Mouse (Mus musculus): ENCODE measurements around the gene Gm20479. TPM values are rescaled to one million over a fixed set of nuclear protein-coding genes. Genes with fewer than 3 reads are reported as not detected.

The Gm20479 gene
- polyA plus RNA-seq, 1 experiment from 2014 or later, result 1.1 TPM

DNA sequence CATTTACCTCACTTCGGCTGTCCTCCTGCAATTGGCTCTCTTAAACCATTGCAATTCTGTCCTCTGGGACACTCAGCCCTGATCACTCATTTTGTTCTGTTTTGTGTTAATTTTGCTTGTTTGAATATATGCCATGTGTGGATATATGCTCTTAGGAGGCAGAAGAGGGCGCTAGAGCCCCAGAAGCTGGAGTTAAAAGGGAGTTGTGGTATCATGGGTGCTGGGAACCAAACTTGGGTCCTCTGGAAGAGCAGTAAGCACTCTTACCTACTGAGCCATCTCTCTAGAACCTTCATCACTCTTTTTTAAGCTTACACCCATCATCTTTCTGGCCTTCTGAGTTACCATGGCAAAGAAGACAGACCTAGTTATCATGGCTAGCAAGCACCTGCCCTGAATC is 1.9 kb upstream of the Gm20479 start:
- Histone ChIP-seq H3K27ac (ENCODE audit: low read length) (no peak overlapping the region), H3K4me3 (ENCODE audit: low read length) (no peak overlapping the region), H3K9ac (ENCODE audit: low read length) (no peak overlapping the region), H3K36me3 (ENCODE audit: control insufficient read depth, insufficient read depth, low read length) (no peaks in the 10 kb centered on the region), H3K4me2 (ENCODE audit: low read depth, low read length) (no peak overlapping the region), H3K9me3 (ENCODE audit: control insufficient read depth, low read length) (no peaks in the 10 kb centered on the region), H3K27me3 (ENCODE audit: control insufficient read depth, insufficient read depth, low read depth, low read length) (peaks cover 11% of the 10 kb centered on the region), H3K4me1 (replicated peaks; ENCODE audit: control insufficient read depth, insufficient read depth, low read length) (peaks cover 25% of the 10 kb centered on the region)
- 65% methylated on average over 2 of the region's 2 CpGs for WGBS
- ATAC-seq (ENCODE audit: low read depth), result no peak

DNA sequence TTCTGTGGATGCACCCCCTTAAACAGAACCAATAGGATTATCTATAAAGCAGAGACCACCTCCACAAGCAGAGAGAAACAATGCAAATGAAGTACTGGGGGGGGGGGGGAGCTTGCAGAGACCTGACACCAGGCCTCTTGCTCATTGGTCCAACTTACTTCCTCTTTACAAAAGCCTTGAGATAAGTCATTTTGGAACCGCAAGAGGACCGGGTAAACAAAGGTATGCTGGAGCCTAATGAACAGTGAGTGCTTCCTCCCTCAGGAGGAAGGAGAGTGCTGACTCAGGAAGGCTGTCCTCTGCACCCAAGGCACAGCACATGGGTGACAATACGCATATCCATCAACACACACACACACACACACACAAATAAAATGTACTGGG is 368 bp upstream of the Gm20479 start:
- WGBS, result 16% methylated on average over 3 of the region's 3 CpGs
- Histone ChIP-seq H3K27ac (ENCODE audit: low read length) (peak overlapping the region; percentile 81), H3K4me1 (replicated peaks; ENCODE audit: control insufficient read depth, insufficient read depth, low read length) (peaks cover 24% of the 10 kb centered on the region), H3K4me2 (ENCODE audit: low read depth, low read length) (peak overlapping the region; percentile 72), H3K27me3 (ENCODE audit: control insufficient read depth, insufficient read depth, low read depth, low read length) (no peaks in the 10 kb centered on the region), H3K9ac (ENCODE audit: low read length) (no peak overlapping the region), H3K36me3 (ENCODE audit: control insufficient read depth, insufficient read depth, low read length) (no peaks in the 10 kb centered on the region), H3K9me3 (ENCODE audit: control insufficient read depth, low read length) (no peaks in the 10 kb centered on the region), H3K4me3 (ENCODE audit: low read length) (peak overlapping the region; percentile 68)
- ATAC-seq (ENCODE audit: low read depth), result no peak

DNA sequence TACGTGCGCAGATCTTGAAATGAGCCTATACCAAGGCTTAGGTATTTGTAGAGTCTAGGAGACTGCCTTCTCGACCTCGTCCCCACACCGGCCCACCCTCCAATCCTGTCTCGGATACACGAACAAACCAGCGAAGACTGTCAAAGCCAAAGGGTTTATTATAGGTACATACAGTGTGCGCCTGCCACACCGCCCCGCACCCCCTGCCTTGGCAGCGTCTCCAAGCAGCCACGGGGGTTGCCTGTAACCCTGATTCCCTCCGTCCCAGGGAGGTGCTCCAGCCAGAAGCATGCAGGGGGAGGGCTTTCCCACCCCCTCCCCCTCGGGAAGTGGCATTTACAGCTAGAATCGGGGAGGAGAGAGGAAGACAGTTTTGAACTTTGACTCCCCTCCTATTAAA is 971 bp downstream of the Gm20479 start:
- H3K36me3 ChIP-seq (ENCODE audit: control insufficient read depth, insufficient read depth, low read length), result no peaks in the 10 kb centered on the region; the same call in 1 of the 2 replicates
- H3K9ac ChIP-seq (ENCODE audit: low read length), result peak overlapping the region; percentile 52
- peak overlapping the region; percentile 72 for H3K4me2 ChIP-seq (ENCODE audit: low read depth, low read length)
- H3K4me3 ChIP-seq (ENCODE audit: low read length), result peak overlapping the region; percentile 68
- H3K4me1 ChIP-seq (replicated peaks; ENCODE audit: control insufficient read depth, insufficient read depth, low read length), result peaks cover 24% of the 10 kb centered on the region
- WGBS, result under 1% methylated on average over 16 of the region's 16 CpGs
- peak overlapping the region; percentile 81 for H3K27ac ChIP-seq (ENCODE audit: low read length)
- no peaks in the 10 kb centered on the region for H3K9me3 ChIP-seq (ENCODE audit: control insufficient read depth, low read length)
- ATAC-seq (ENCODE audit: low read depth), result peak; percentile 25
- H3K27me3 ChIP-seq (ENCODE audit: control insufficient read depth, insufficient read depth, low read depth, low read length), result no peaks in the 10 kb centered on the region

DNA sequence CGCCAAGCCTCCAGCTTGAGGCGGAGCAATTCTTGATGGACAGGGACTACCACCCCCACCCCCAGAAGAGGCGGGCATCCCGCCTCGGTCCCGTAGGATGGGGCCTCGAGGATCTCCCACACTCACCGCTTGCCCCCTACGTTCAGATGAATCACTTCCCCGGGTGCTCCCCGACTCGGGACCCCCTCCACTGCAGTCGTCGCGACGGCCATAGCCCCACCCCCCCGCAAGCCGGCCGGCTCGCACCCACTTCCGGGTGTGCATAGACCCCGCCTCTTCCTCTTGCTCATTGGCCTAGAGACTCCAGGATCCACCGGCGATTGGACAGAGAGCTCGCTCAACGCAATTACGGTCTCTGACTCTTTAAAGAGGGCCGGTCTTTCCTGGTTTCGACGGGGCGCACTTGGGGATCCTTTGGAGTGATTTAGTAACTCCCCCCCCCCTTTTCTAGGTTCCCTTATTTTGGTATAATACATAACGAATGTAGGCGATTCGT is 1.4 kb downstream of the Gm20479 start, which contains the start of gene Shkbp1:
Shkbp1 (minus strand) TSS at position 275 of the 496 bp plus-strand sequence.
- peak within 1 kb of the TSS; percentile 81 for H3K27ac ChIP-seq (ENCODE audit: low read length)
- H3K4me2 ChIP-seq (ENCODE audit: low read depth, low read length), result peak within 1 kb of the TSS; percentile 72
- H3K9ac ChIP-seq (ENCODE audit: low read length), result peak within 1 kb of the TSS; percentile 68
- H3K4me3 ChIP-seq (ENCODE audit: low read length), result peak within 1 kb of the TSS; percentile 68
- ATAC-seq (ENCODE audit: low read depth), result peak; percentile 94
- H3K9me3 ChIP-seq (ENCODE audit: control insufficient read depth, low read length), result no peaks in the 10 kb centered on the region
- no peaks in the 10 kb centered on the region for H3K27me3 ChIP-seq (ENCODE audit: control insufficient read depth, insufficient read depth, low read depth, low read length)
- under 1% methylated on average over 34 of the region's 34 CpGs for WGBS
- no peaks in the 10 kb centered on the region; the same call in 1 of the 2 replicates for H3K36me3 ChIP-seq (ENCODE audit: control insufficient read depth, insufficient read depth, low read length)
- peaks cover 22% of the 10 kb centered on the region for H3K4me1 ChIP-seq (replicated peaks; ENCODE audit: control insufficient read depth, insufficient read depth, low read length)

DNA sequence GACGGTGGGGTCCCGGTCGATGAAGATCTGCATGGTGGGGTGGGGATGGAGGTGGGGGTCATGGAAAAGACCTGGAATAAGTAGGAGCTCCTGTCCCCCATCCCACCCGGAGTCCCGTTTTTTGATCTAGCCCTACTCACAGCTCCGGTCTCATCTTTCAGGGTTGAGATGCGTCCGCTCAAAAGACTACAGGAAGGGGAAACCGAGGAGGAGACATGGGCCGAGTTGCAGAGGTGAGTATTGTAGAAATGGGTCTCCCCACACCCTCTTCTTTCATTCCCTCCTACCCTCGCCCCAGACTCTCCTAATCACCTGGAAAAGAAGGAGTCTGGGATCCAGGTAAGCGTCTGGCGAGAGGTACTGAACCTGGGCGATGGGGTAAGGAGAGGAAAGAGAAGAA is 2.0 kb downstream of the Gm20479 start:
- Histone ChIP-seq H3K27ac (ENCODE audit: low read length) (no peak overlapping the region), H3K4me3 (ENCODE audit: low read length) (peak overlapping the region; percentile 68), H3K9me3 (ENCODE audit: control insufficient read depth, low read length) (no peaks in the 10 kb centered on the region), H3K4me1 (replicated peaks; ENCODE audit: control insufficient read depth, insufficient read depth, low read length) (peaks cover 22% of the 10 kb centered on the region), H3K9ac (ENCODE audit: low read length) (peak overlapping the region; percentile 68), H3K36me3 (ENCODE audit: control insufficient read depth, insufficient read depth, low read length) (peaks cover 2% of the 10 kb centered on the region; the same call in 1 of the 2 replicates), H3K4me2 (ENCODE audit: low read depth, low read length) (peak overlapping the region; percentile 72), H3K27me3 (ENCODE audit: control insufficient read depth, insufficient read depth, low read depth, low read length) (no peaks in the 10 kb centered on the region)
- WGBS, result 5% methylated on average over 14 of the region's 14 CpGs
- ATAC-seq (ENCODE audit: low read depth), result no peak

DNA sequence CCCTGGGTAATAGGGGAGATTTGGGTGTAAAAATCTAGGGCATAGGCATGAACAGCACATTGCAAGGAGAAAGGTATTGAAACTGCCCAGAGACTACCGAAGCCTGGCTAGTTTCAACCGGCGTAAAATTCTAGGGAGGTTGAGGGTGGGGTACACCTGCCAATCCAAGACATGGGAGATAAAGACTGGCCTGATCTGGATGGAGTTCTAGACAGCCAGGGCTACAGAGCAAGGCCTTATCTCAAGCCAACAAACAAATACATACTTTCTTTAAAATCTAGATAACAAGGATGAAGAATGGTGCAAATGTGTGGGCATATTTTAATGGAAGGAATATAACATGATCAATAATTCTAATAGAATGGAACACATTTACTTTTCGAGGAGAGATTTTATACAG is 2.4 kb downstream of the Gm20479 start:
- 50% methylated on average over 4 of the region's 4 CpGs for WGBS
- Histone ChIP-seq H3K4me3 (ENCODE audit: low read length) (peak overlapping the region; percentile 68), H3K36me3 (ENCODE audit: control insufficient read depth, insufficient read depth, low read length) (peaks cover 3% of the 10 kb centered on the region; the same call in 1 of the 2 replicates), H3K27ac (ENCODE audit: low read length) (no peak overlapping the region), H3K4me1 (replicated peaks; ENCODE audit: control insufficient read depth, insufficient read depth, low read length) (peaks cover 22% of the 10 kb centered on the region), H3K9ac (ENCODE audit: low read length) (no peak overlapping the region), H3K27me3 (ENCODE audit: control insufficient read depth, insufficient read depth, low read depth, low read length) (no peaks in the 10 kb centered on the region), H3K9me3 (ENCODE audit: control insufficient read depth, low read length) (no peaks in the 10 kb centered on the region), H3K4me2 (ENCODE audit: low read depth, low read length) (peak overlapping the region; percentile 72)
- no peak for ATAC-seq (ENCODE audit: low read depth)

DNA sequence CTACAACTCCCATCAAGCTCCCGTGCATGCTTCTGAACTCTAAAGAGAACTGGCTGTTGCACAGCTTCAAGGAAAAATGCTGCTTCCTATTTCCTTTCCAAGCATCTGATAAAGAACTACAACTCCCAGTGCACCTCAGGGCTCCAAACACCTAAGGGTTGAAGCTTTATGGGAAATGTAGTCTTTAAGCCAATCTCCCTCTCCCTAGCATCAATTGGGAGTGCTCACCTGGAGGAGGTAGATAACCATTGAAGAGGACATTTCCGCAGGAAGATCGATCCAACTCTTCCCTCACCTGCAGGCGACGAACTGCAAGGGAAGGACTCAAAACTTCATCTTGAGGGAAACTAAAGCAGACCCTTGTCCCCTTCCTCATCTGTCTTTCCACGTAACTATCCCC is 3.1 kb downstream of the Gm20479 start:
- WGBS, result 31% methylated on average over 6 of the region's 6 CpGs
- Histone ChIP-seq H3K36me3 (ENCODE audit: control insufficient read depth, insufficient read depth, low read length) (peaks cover 3% of the 10 kb centered on the region; the same call in 1 of the 2 replicates), H3K4me2 (ENCODE audit: low read depth, low read length) (peak overlapping the region; percentile 72), H3K27ac (ENCODE audit: low read length) (no peak overlapping the region), H3K9ac (ENCODE audit: low read length) (no peak overlapping the region), H3K9me3 (ENCODE audit: control insufficient read depth, low read length) (no peaks in the 10 kb centered on the region), H3K27me3 (ENCODE audit: control insufficient read depth, insufficient read depth, low read depth, low read length) (no peaks in the 10 kb centered on the region), H3K4me3 (ENCODE audit: low read length) (no peak overlapping the region; the same call in 1 of the 2 replicates), H3K4me1 (replicated peaks; ENCODE audit: control insufficient read depth, insufficient read depth, low read length) (peaks cover 22% of the 10 kb centered on the region)
- 0 out of 2 replicates have a peak, but pooled peaks have one; percentile 6 for ATAC-seq (ENCODE audit: low read depth)

DNA sequence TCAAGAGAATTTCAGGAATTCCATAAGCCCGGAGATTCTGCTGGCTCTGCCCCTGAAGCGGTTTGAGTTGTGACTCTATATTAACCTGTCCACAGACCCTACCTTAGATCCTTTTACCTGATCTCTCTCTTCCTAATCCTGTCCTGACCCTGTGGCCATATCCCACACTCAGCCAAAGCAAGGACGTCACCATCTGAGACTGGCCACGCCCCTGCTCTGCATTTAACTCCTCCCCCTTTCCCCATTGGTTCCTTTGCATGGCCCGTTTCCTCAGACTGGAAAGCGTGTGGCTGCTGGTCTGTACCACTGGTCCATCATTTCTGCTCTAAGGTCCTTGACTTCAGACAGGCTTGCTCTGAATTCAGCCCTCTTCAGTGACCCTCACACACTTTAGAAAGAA is 11.8 kb downstream of the Gm20479 start:
- WGBS, result 16% methylated on average over 6 of the region's 6 CpGs
- Histone ChIP-seq H3K27me3 (ENCODE audit: control insufficient read depth, insufficient read depth, low read depth, low read length) (no peaks in the 10 kb centered on the region), H3K4me1 (replicated peaks; ENCODE audit: control insufficient read depth, insufficient read depth, low read length) (no peaks in the 10 kb centered on the region), H3K4me3 (ENCODE audit: low read length) (no peak overlapping the region), H3K9me3 (ENCODE audit: control insufficient read depth, low read length) (no peaks in the 10 kb centered on the region), H3K36me3 (ENCODE audit: control insufficient read depth, insufficient read depth, low read length) (peaks cover 5% of the 10 kb centered on the region; the same call in 1 of the 2 replicates), H3K4me2 (ENCODE audit: low read depth, low read length) (no peak overlapping the region), H3K27ac (ENCODE audit: low read length) (no peak overlapping the region), H3K9ac (ENCODE audit: low read length) (no peak overlapping the region)
- peak; percentile 50; the same call in 1 of the 2 replicates for ATAC-seq (ENCODE audit: low read depth)

DNA sequence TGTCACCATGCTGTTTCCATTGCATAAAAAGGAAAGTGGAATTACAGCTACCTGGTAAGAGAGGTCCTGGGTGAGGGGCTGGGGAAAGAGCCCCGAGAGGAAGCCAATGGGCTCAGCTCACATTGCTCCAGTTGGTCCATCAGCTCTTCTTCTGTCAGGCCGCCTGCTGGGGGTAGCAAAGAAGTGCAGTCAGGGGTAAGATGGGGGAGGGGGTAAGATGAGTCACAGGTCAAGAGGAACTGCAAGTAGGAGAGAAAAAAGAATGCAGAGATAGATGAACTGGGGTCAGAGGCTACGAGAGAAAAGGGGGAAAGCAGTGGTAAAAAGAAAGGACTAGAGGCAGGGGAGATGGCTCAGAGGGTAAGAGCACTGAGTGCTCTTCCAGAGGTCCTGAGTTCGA is 14.6 kb downstream of the Gm20479 start:
- no peaks in the 10 kb centered on the region for H3K9me3 ChIP-seq (ENCODE audit: control insufficient read depth, low read length)
- H3K4me1 ChIP-seq (replicated peaks; ENCODE audit: control insufficient read depth, insufficient read depth, low read length), result no peaks in the 10 kb centered on the region; the same call in 1 of the 2 replicates
- H3K9ac ChIP-seq (ENCODE audit: low read length), result no peak overlapping the region
- peaks cover 2% of the 10 kb centered on the region; the same call in 1 of the 2 replicates for H3K36me3 ChIP-seq (ENCODE audit: control insufficient read depth, insufficient read depth, low read length)
- H3K27ac ChIP-seq (ENCODE audit: low read length), result no peak overlapping the region
- no peak overlapping the region for H3K4me3 ChIP-seq (ENCODE audit: low read length)
- no peak overlapping the region for H3K4me2 ChIP-seq (ENCODE audit: low read depth, low read length)
- H3K27me3 ChIP-seq (ENCODE audit: control insufficient read depth, insufficient read depth, low read depth, low read length), result peaks cover 16% of the 10 kb centered on the region
- ATAC-seq (ENCODE audit: low read depth), result no peak
- 60% methylated on average over 4 of the region's 4 CpGs for WGBS

Measured in lung, embryonic 16.5 days (tissue).